21 mouse cellular contexts compared by ENCODE assay signal in the genomic region with DNA sequence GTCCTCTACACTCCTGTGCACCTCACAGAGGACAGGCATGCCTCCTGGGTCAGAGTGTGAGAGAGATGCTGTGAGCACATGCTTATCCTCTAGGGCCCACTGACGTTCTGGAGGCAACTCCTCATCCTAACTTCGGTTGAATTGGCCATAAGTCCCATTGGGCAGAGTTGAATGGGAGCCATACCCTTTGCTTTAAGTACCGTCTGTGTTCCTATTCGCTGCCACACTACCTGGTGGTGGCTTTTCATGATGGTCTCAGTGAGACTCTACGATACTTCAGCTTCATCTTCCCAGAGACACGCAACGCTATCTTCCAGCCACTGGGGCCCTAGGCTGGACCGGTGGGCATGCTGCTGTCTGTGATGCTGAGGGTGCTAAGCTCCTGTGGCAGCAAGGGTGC. TPM values are rescaled to one million over a fixed set of nuclear protein-coding genes. Genes with fewer than 3 reads are reported as not detected.
DNase-seq lines count a peak whose midpoint lies in the region; ATAC-seq and TF ChIP-seq lines count a peak whose summit lies in the region.
"Had no signal": no experiment of that assay in that cellular context is flagged by ENCODE, and none has a peak within 500 bp of the region (broad histone marks: within the 10 kb centered on the region; RNA-seq: fewer than 3 reads in every experiment).

No protein-coding gene starts in this region.

- H3K27me3 ChIP-seq in forebrain, embryonic 11.5 days (ENCODE audit: control insufficient read depth, insufficient read depth, low read length) = no peaks in the 10 kb centered on the region
- no peaks in the 10 kb centered on the region for H3K27me3 ChIP-seq in forebrain, postnatal 0 days (ENCODE audit: insufficient read depth, low read length)
- no peaks in the 10 kb centered on the region for H3K27me3 ChIP-seq in heart, embryonic 10.5 days (ENCODE audit: insufficient read depth, poor library complexity, severe bottlenecking)
- H3K27me3 ChIP-seq: CH12.LX had no signal

- no peak overlapping the region for H3K27ac ChIP-seq in forebrain, embryonic 11.5 days (ENCODE audit: low read depth, low read length)
- no peak overlapping the region for H3K27ac ChIP-seq in forebrain, postnatal 0 days (ENCODE audit: low read depth, low read length)
- H3K27ac ChIP-seq in heart, embryonic 10.5 days = no peak overlapping the region

- 95% methylated on average over 8 of the region's 8 CpGs for WGBS in forebrain, embryonic 11.5 days
- 96% methylated on average over 8 of the region's 8 CpGs for WGBS in forebrain, postnatal 0 days
- 85% methylated on average over 8 of the region's 8 CpGs for WGBS in heart, embryonic 10.5 days

- DNase-seq in forebrain, embryonic 11.5 days (ENCODE audit: low spot score) = peak; percentile 39
- no peak for DNase-seq in forebrain, postnatal 0 days
- DNase-seq in heart, adult 11 months = peak; percentile 66
- DNase-seq in heart, postnatal 25 days (ENCODE audit: low spot score) = no peak
- peak; percentile 68 for DNase-seq in heart, embryonic 10.5 days (ENCODE audit: low spot score)
- no peak for DNase-seq in heart, postnatal 4 days
- DNase-seq: adrenal gland, adult 2 months; adrenal gland, adult 8-10 months; adrenal gland, postnatal 10 days; adrenal gland, postnatal 14 days; adrenal gland, postnatal 25 days; adrenal gland, postnatal 36 days; B cell, adult 2 months; cerebellum, adult 11 months; cerebellum, adult 11-12 months; cerebellum, adult 18-20 months had no signal

- H3K9me3 ChIP-seq in forebrain, embryonic 11.5 days (ENCODE audit: control insufficient read depth, low read length) = no peaks in the 10 kb centered on the region
- no peaks in the 10 kb centered on the region for H3K9me3 ChIP-seq in forebrain, postnatal 0 days (ENCODE audit: low read length)
- H3K9me3 ChIP-seq in heart, embryonic 10.5 days = no peaks in the 10 kb centered on the region

- H3K4me2 ChIP-seq in forebrain, embryonic 11.5 days (ENCODE audit: low read depth, low read length, severe bottlenecking) = no peak overlapping the region
- H3K4me2 ChIP-seq in forebrain, postnatal 0 days (ENCODE audit: low read depth) = no peak overlapping the region

- intact Hi-C loops in heart, postnatal 25 days (cut with DNase I) = no loop called here

- H3K4me3 ChIP-seq in forebrain, embryonic 11.5 days (ENCODE audit: low read depth, low read length) = no peak overlapping the region
- no peak overlapping the region for H3K4me3 ChIP-seq in forebrain, postnatal 0 days (ENCODE audit: low read depth, low read length)
- H3K4me3 ChIP-seq in heart, embryonic 10.5 days = no peak overlapping the region

- no peak for ATAC-seq in forebrain, embryonic 11.5 days (replicated peaks; ENCODE audit: low FRiP score)
- no peak for ATAC-seq in forebrain, postnatal 0 days
- ATAC-seq: activated CD4-positive, CD25-positive, alpha-beta regulatory T cell, adult 4 months; CD4-positive, CD25-positive, alpha-beta regulatory T cell, adult 4 months; Patski had no signal

- H3K4me1 ChIP-seq in forebrain, embryonic 11.5 days (replicated peaks; ENCODE audit: control insufficient read depth, insufficient read depth, low read length) = no peaks in the 10 kb centered on the region
- H3K4me1 ChIP-seq in forebrain, postnatal 0 days (ENCODE audit: insufficient read depth) = no peaks in the 10 kb centered on the region
- no peaks in the 10 kb centered on the region for H3K4me1 ChIP-seq in heart, embryonic 10.5 days

- no peaks in the 10 kb centered on the region for H3K36me3 ChIP-seq in forebrain, embryonic 11.5 days (ENCODE audit: control insufficient read depth, insufficient read depth, low read length)
- H3K36me3 ChIP-seq in forebrain, postnatal 0 days (ENCODE audit: insufficient read depth) = no peaks in the 10 kb centered on the region
- no peaks in the 10 kb centered on the region for H3K36me3 ChIP-seq in heart, embryonic 10.5 days
- H3K36me3 ChIP-seq: G1E had no signal

- no peak for TF ChIP-seq CTCF in forebrain, postnatal 0 days (IDR thresholded peaks at IDR 0.05; ENCODE audit: low read depth)

- H3K9ac ChIP-seq in forebrain, embryonic 11.5 days (ENCODE audit: low read length) = no peak overlapping the region
- H3K9ac ChIP-seq in forebrain, postnatal 0 days = no peak overlapping the region

RNA-seq across cellular contexts. Expression of gene Sec16b, which starts 38.5 kb away (rescaled TPM):
- polyA plus RNA-seq in forebrain, embryonic 11.5 days (2014; fragmentation: Nextera tagmentation; extraction: Ambion mirVana) = 0.68 and 0.91 TPM in 2 replicates
- 0.33 and 0.69 TPM in 2 replicates for total RNA-seq in forebrain, postnatal 0 days (2014; rRNA removed)
- 0.23 and 0.30 TPM in 2 replicates for polyA plus RNA-seq in forebrain, postnatal 0 days (2015; fragmentation: Nextera tagmentation; extraction: Ambion mirVana)
- 1 to 10 TPM in 1 of 2 experiments, under 1 TPM in 1; 0.98 to 1.4 TPM for total RNA-seq in heart, postnatal 25 days (2021)
- polyA plus RNA-seq in heart, embryonic 10.5 days (2016; fragmentation: Nextera tagmentation; extraction: Ambion mirVana) = 0.71 and 1.9 TPM in 2 replicates
- 1 to 10 TPM; 2.3 TPM for total RNA-seq in heart, postnatal 4 days (2021)
- polyA plus RNA-seq: G1E had no signal

Comparison
In these comparisons a context has a peak if more than half of its experiments do, and no peak if none do; other contexts are left out.
1. DNase-seq: peak in forebrain, embryonic 11.5 days (single experiment), heart, adult 11 months (single experiment) and heart, embryonic 10.5 days (single experiment); none in forebrain, postnatal 0 days (single experiment), heart, postnatal 25 days (single experiment) and heart, postnatal 4 days (single experiment).